Mouse (Mus musculus): ENCODE measurements around the gene Dupd1.
A peak's percentile ranks its signal among the peaks of the same experiment; 100 is the strongest.
"Not testable (repeated sequence)": the region's sequence is repeated elsewhere in the genome, so short reads cannot be mapped to it uniquely, and the experiment has no call there.

Gene Dupd1

GRCm38 (mm10) chr14:21670422-21671006, 43.9 kb downstream of the Dupd1 start:
- not testable (repeated sequence) for DNase-seq

GRCm38 (mm10) chr14:21669633-21670421, 44.5 kb downstream of the Dupd1 start:
- no peak for DNase-seq

- no peak for DNase-seq
Measured at GRCm38 (mm10) chr14:21669218-21669617, 45.2 kb downstream of the Dupd1 start.

- DNase-seq, result peak; percentile 24
Measured at GRCm38 (mm10) chr14:21662465-21663142, 51.8 kb downstream of the Dupd1 start.

- peak; percentile 57 for DNase-seq
Measured at GRCm38 (mm10) chr14:21659652-21660051, 54.7 kb downstream of the Dupd1 start.

GRCm38 (mm10) chr14:21659155-21659554, 55.2 kb downstream of the Dupd1 start:
- DNase-seq, result no peak

GRCm38 (mm10) chr14:21653813-21654212, 60.6 kb downstream of the Dupd1 start:
- no peak for DNase-seq

GRCm38 (mm10) chr14:21640806-21641435, 73.5 kb downstream of the Dupd1 start:
- DNase-seq, result no peak

GRCm38 (mm10) chr14:21636548-21636947, 77.8 kb downstream of the Dupd1 start:
- no peak for DNase-seq

- DNase-seq, result no peak
Measured at GRCm38 (mm10) chr14:21631665-21632200, 82.6 kb downstream of the Dupd1 start.

Data from kidney, adult 18-20 months (tissue).